Mouse (Mus musculus): ENCODE results near the gene Rbm24.

- TF ChIP-seq POLR2A (IDR thresholded peaks at IDR 0.05; ENCODE audit: control insufficient read depth, extremely low read depth, insufficient read depth, low read length, poor library complexity), result no peak
- no peak for TF ChIP-seq CTCF (IDR thresholded peaks at IDR 0.05; ENCODE audit: borderline replicate concordance, control insufficient read depth, extremely low read depth, insufficient read depth, low read length, poor library complexity)
Observed at GRCm38 (mm10) chr13:46428964-46429363, 10.7 kb downstream of the Rbm24 start.
